Comparison of ENCODE assay signal across 13 mouse cellular contexts in genomic region chr13:45783681-45784080, GRCm38 (mm10).
DNase-seq lines count a peak whose midpoint lies in the region; ATAC-seq and TF ChIP-seq lines count a peak whose summit lies in the region.
"Had no signal": no experiment of that assay in that cellular context is flagged by ENCODE, and none has a peak within 500 bp of the region (broad histone marks: within the 10 kb centered on the region; RNA-seq: fewer than 3 reads in every experiment).

No protein-coding gene starts in this region.

- no peaks in the 10 kb centered on the region for H3K9me3 ChIP-seq in liver, embryonic 12.5 days (replicated peaks)
- H3K9me3 ChIP-seq: neural tube, embryonic 12.5 days had no signal

- H3K27me3 ChIP-seq in liver, embryonic 12.5 days (replicated peaks) = no peaks in the 10 kb centered on the region
- H3K27me3 ChIP-seq: neural tube, embryonic 12.5 days; Patski had no signal

- no peak overlapping the region for H3K4me2 ChIP-seq in liver, embryonic 12.5 days
- H3K4me2 ChIP-seq: neural tube, embryonic 12.5 days had no signal

- no peak overlapping the region for H3K9ac ChIP-seq in liver, embryonic 12.5 days
- H3K9ac ChIP-seq: neural tube, embryonic 12.5 days had no signal

- H3K27ac ChIP-seq in left cerebral cortex, adult 2 months = peak overlapping the region; percentile 32; the same call in 1 of the 2 replicates
- no peak overlapping the region for H3K27ac ChIP-seq in liver, embryonic 12.5 days
- H3K27ac ChIP-seq: heart, adult 2 months; neural tube, embryonic 12.5 days had no signal

- no peak overlapping the region for H3K4me3 ChIP-seq in left cerebral cortex, adult 2 months
- H3K4me3 ChIP-seq in liver, embryonic 12.5 days = no peak overlapping the region
- H3K4me3 ChIP-seq: heart, adult 2 months; neural tube, embryonic 12.5 days had no signal

- no peaks in the 10 kb centered on the region for H3K36me3 ChIP-seq in liver, embryonic 12.5 days
- H3K36me3 ChIP-seq: neural tube, embryonic 12.5 days had no signal

- intact Hi-C loops in left cerebral cortex, adult 2 months (cut with DNase I) = no loop called here
- intact Hi-C loops in left cerebral cortex, postnatal 10 days (cut with DNase I) = no loop called here
- intact Hi-C loops in gastrocnemius, postnatal 14 days (cut with DNase I; ENCODE audit: low total_unique reads) = no loop called here

- 79% methylated on average over 10 of the region's 10 CpGs for WGBS in liver, embryonic 12.5 days (ENCODE audit: insufficient replicate concordance)

- DNase-seq in cerebellum, postnatal 14 days = peak; percentile 14 to 45
- DNase-seq in cerebellum, postnatal 36 days = no peak
- DNase-seq in left cerebral cortex, adult 2 months (ENCODE audit: extremely low spot score in 1 of 2, low spot score in 2 of 2) = peak in 1 of 2 experiments; percentile 49
- DNase-seq in left cerebral cortex, postnatal 10 days (ENCODE audit: extremely low spot score in 1 of 2, low spot score in 2 of 2) = no peak
- DNase-seq in NIH3T3 (ENCODE audit: low read depth) = peak; percentile 67
- peak; percentile 22 for DNase-seq in lung, postnatal 14 days
- DNase-seq in gastrocnemius, postnatal 14 days = no peak
- DNase-seq: kidney, postnatal 10 days; spleen, adult 18-20 months had no signal

- no peaks in the 10 kb centered on the region for H3K4me1 ChIP-seq in liver, embryonic 12.5 days
- H3K4me1 ChIP-seq: neural tube, embryonic 12.5 days had no signal

- no peak for TF ChIP-seq CTCF in left cerebral cortex, adult 2 months (IDR thresholded peaks at IDR 0.05)

- ATAC-seq in liver, embryonic 12.5 days = no peak
- ATAC-seq: Patski had no signal

Comparison
In these comparisons a context has a peak if more than half of its experiments do, and no peak if none do; other contexts are left out.
1. DNase-seq: peak in cerebellum, postnatal 14 days (2 of 2), NIH3T3 (single experiment) and lung, postnatal 14 days (single experiment); none in cerebellum, postnatal 36 days (0 of 2), left cerebral cortex, postnatal 10 days (0 of 2) and gastrocnemius, postnatal 14 days (single experiment).